Mouse (Mus musculus): ENCODE results near the gene Rrm1. TPM values are rescaled to one million over a fixed set of nuclear protein-coding genes. Genes with fewer than 3 reads are reported as not detected.
"Not testable (repeated sequence)": the region's sequence is repeated elsewhere in the genome, so short reads cannot be mapped to it uniquely, and the experiment has no call there.

The Rrm1 gene
- polyA plus RNA-seq, 1 experiment: 46.1 TPM

DNA sequence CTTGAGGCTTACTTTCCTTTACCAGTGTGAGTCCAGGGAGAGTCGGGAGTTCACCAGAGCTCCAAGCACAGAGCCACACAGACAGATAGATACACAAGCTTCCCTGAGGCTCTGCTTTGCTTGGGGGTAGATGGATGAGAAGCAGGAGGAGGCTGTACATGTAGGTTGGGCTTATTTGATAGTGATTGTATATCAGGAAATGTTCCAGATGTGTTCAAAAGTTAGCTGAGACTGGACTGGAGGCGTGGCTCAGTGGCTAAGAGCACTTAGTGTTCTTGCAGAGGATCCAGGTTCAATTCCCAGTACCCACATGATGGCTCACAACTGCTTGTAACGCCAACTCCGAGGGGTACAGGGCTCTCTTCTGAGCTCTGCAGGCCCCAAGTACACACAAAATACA lies 36.9 kb downstream of the Rrm1 start:
- TF ChIP-seq POLR2A (IDR thresholded peaks at IDR 0.05; ENCODE audit: borderline replicate concordance, extremely low read depth, insufficient read depth, insufficient read length, poor library complexity, severe bottlenecking) (no peak), CTCF (IDR thresholded peaks at IDR 0.05; ENCODE audit: borderline replicate concordance, extremely low read depth, insufficient read depth, insufficient read length) (no peak)
- no peak for DNase-seq (ENCODE audit: low read depth)

DNA sequence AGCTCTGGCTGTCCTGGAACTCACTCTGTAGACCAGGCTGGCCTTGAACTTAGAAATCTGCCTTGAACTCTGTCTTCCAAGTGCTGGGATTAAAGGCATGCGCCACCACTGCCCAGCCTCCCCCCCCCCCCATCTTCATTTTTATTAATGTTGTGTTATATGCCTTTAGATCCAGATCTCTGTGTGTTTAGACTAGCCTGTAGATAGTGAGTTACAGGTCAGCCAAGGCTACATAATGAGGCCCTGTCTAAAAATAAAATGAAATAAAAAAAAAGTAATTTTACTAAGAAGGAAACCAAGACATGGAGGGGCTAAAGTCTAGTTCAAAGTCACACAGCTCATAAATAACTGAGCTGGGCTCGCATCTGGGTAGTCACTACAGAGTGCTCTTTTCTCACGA lies 37.4 kb downstream of the Rrm1 start:
- TF ChIP-seq CTCF (IDR thresholded peaks at IDR 0.05; ENCODE audit: borderline replicate concordance, extremely low read depth, insufficient read depth, insufficient read length): no peak
- no peak for DNase-seq (ENCODE audit: low read depth)

DNA sequence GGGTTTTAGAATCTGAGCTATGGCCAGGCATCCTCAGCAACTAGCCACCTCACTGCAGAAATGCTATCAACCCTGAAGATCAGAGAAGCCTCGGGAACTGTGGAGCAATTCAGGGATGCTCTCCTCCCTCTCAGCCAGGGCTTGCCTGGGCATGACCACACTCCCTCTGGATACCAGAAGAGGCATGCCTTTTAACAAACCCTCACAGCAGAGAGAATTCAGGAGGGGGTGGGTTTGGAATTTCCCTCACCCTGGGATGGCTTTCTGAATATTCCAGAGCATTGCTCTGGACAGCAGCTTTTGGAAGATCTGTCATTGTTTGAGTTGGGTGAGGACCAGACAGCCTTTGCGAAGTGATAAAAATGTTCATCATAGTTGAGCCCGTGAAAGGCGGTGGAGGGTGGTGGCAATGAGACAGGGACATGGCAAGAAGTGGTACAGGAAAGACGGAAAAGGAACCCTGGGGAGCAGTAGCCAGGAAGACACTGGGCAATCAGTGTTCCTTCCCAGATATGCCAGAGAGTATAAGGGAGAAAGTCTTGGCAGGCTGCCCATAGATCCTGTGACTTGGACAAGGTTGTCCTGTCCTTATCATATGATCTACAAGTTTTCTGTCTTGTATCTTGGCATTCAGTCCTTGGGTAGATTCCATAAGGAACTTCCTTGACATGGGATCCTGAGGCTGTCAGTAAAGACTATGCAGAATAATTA lies 38.0 kb downstream of the Rrm1 start:
- TF ChIP-seq POLR2A (IDR thresholded peaks at IDR 0.05; ENCODE audit: borderline replicate concordance, extremely low read depth, insufficient read depth, insufficient read length, poor library complexity, severe bottlenecking) (no peak), CTCF (IDR thresholded peaks at IDR 0.05; ENCODE audit: borderline replicate concordance, extremely low read depth, insufficient read depth, insufficient read length) (no peak)
- no peak for DNase-seq (ENCODE audit: low read depth)

DNA sequence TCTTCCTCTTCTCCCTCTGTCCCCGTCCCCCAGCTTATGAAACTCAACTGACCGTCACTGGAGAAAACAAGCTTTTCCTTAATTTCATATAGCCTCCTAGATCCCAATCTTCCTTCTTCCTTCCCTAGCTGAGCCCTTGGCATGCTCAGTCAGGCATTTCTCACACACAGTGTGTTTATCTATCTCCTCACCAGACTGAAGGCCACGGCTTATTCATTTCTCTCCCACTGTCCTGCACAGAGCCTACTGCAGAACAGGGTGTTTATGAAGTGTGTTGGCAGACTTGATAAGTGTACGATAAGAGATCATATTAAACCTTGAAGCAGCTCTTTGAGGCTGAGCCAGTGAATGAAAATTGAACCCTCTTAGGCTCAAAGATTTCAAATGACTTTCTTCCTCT lies 39.3 kb downstream of the Rrm1 start:
- DNase-seq (ENCODE audit: low read depth): no peak
- TF ChIP-seq POLR2A (IDR thresholded peaks at IDR 0.05; ENCODE audit: borderline replicate concordance, extremely low read depth, insufficient read depth, insufficient read length, poor library complexity, severe bottlenecking) (no peak), CTCF (IDR thresholded peaks at IDR 0.05; ENCODE audit: borderline replicate concordance, extremely low read depth, insufficient read depth, insufficient read length) (no peak)

DNA sequence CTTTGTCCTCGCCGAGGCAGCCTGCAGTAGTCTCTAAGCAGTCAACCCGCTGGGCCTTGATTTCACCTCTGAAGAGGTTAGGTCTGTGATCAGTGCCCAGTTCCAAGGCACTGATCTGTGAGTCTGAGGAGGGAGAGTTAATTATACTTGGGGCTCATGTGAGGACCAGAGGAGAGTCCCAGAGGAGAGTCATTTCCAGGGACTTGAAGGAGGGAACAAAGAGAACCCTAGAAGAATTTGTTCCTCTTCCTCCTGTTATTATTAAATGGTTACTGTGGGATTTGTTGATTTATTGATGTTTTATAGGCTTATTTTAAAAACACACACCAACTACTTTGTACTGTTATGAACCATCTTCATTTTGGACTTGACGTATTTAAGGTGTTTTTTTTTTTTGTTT lies 40.1 kb downstream of the Rrm1 start, which contains the start of gene Olfr543:
TSS of gene Olfr543 (minus strand) at position 101 of the 400 bp plus-strand sequence.
- TF ChIP-seq POLR2A (IDR thresholded peaks at IDR 0.05; ENCODE audit: borderline replicate concordance, extremely low read depth, insufficient read depth, insufficient read length, poor library complexity, severe bottlenecking) (no peak), CTCF (IDR thresholded peaks at IDR 0.05; ENCODE audit: borderline replicate concordance, extremely low read depth, insufficient read depth, insufficient read length) (no peak)
- no peak for DNase-seq (ENCODE audit: low read depth)

DNA sequence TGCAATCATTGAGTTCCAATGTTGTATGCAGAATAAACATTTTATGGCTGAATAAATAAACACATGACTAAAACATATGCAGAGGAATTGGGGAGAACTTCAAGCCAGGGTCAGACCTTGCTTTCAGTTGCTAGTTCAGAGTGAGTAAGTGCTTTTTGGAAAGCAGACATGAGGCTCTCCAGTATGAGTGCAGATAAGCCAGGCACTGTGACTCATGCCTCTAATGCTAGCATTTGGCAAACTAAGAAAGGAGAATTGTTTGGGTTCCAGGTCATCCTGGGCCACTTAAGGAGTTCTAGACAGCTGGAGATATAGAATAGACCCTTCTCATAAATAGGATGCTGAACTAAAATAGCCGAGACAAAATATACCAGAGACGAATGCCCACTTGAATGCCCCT lies 42.2 kb downstream of the Rrm1 start:
- DNase-seq (ENCODE audit: low read depth): no peak
- TF ChIP-seq POLR2A (IDR thresholded peaks at IDR 0.05; ENCODE audit: borderline replicate concordance, extremely low read depth, insufficient read depth, insufficient read length, poor library complexity, severe bottlenecking): no peak
- TF ChIP-seq CTCF (IDR thresholded peaks at IDR 0.05; ENCODE audit: borderline replicate concordance, extremely low read depth, insufficient read depth, insufficient read length): no peak

DNA sequence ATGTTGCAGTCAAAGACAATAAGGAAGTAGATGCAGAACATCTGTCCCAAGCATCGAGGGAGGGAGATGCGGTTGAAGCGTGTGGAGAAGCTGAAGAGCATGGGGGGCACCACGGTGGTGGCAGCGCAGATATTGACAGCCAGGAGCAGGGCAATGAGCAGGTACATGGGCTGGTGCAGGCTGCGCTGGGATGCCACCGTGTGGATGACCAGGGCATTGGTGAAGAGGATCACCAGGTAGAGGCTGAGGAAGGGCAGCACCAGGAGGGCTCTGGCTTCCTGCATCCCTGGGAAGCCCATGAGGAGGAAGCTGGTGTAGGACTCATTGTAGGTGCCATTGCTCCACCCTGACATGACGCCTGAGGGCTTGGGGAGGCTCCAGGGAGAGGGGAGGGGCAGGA lies 43.3 kb downstream of the Rrm1 start:
- DNase-seq (ENCODE audit: low read depth): not testable (repeated sequence)

DNA sequence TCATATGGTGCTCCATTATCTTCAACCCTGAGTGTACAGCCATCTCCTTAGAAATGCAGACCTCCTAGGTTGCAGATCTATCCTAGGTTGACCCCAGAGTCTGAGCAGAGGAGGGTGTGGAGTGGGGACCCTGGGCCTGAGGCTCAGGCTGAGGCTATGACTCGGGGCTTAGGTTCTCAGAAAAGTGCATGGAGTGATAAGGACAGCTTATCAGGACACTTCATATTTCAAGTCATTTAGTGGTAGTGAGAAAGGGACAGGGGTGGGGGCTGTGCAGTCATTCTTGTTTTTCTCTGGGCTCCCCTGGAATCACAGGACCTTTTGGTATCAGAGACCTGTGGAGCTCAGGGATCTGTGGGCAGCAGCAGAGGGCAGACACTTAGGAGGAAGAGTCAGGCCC lies 44.6 kb downstream of the Rrm1 start:
- TF ChIP-seq CTCF (IDR thresholded peaks at IDR 0.05; ENCODE audit: borderline replicate concordance, extremely low read depth, insufficient read depth, insufficient read length): no peak
- no peak for TF ChIP-seq POLR2A (IDR thresholded peaks at IDR 0.05; ENCODE audit: borderline replicate concordance, extremely low read depth, insufficient read depth, insufficient read length, poor library complexity, severe bottlenecking)
- no peak for DNase-seq (ENCODE audit: low read depth)

DNA sequence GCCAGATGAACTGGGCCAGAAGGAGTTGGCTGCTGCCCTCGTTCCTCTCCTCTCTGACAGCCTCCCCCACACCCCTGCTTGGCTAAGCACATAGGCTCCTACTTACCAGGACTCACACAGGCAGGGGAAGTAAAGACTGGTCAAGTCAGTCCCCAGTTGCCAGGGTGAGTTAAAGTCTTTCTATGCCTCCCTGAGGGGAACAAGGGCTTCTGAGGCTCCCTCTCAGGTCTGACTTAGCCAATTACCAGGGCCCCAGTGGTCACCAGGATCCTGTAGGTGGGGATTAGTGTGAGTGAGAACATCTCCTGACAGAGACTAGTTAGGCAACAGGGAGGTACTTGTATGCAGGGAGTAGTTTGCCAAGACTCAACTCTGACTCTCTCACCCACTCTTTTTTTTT lies 46.7 kb downstream of the Rrm1 start, which contains the start of gene Olfr544:
TSS of gene Olfr544 (minus strand) at position 153 of the 400 bp plus-strand sequence.
- no peak for TF ChIP-seq POLR2A (IDR thresholded peaks at IDR 0.05; ENCODE audit: borderline replicate concordance, extremely low read depth, insufficient read depth, insufficient read length, poor library complexity, severe bottlenecking)
- no peak for TF ChIP-seq CTCF (IDR thresholded peaks at IDR 0.05; ENCODE audit: borderline replicate concordance, extremely low read depth, insufficient read depth, insufficient read length)
- DNase-seq (ENCODE audit: low read depth): no peak

DNA sequence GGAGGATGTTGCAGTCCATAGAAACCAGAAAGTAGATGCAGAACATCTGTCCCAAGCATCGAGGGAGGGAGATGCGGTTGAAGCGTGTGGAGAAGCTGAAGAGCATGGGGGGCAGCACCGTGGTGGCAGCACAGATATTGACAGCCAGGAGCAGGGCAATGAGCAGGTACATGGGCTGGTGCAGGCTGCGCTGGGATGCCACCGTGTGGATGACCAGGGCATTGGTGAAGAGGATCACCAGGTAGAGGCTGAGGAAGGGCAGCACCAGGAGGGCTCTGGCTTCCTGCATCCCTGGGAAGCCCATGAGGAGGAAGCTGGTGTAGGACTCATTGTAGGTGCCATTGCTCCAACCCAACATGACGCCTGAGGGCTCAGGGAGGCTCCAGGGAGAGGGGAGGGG lies 52.9 kb downstream of the Rrm1 start:
- not testable (repeated sequence) for DNase-seq (ENCODE audit: low read depth)

DNA sequence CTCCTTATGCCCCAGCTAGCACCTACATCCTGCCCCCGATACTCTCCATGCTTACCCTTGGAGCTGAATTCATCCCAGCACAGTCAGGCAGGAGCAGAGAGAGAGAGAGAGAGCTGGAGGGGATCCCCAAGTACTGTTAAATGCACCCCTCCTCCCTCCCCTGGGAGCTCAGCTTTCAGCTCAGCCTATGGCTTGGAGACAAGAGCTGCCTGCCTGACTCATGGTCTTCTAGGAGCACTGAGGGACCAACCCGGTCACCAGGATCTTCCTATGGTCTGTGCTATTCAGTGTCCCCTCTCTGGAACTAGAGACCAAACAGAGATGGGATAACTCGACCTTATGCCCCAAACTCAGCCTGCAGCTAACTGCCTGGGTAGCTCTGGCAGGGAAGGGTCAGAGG lies 58.0 kb downstream of the Rrm1 start, which contains the start of gene Olfr545:
TSS of gene Olfr545 (minus strand) at position 101 of the 400 bp plus-strand sequence.
- DNase-seq (ENCODE audit: low read depth): no peak
- TF ChIP-seq CTCF (IDR thresholded peaks at IDR 0.05; ENCODE audit: borderline replicate concordance, extremely low read depth, insufficient read depth, insufficient read length): no peak
- TF ChIP-seq POLR2A (IDR thresholded peaks at IDR 0.05; ENCODE audit: borderline replicate concordance, extremely low read depth, insufficient read depth, insufficient read length, poor library complexity, severe bottlenecking): no peak

DNA sequence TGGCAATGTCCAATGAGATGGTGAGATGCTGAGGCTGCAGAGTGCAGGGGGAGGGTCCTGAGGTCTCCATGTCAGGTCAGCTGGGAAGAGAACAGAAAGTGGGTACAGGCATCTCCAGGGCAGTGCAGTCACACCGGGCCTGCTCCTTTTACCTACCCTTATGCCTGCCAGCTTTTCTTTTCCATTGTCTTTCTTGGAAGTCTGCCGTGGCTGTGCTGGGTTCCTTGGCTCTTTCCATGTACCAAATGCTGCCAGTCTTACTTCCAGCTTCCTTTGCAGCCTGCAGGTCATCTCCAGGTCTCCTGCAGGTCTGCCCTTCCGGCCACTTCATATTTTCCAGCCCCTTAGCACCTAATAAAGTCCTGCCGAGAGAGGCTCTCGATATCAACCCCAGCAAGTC lies 60.5 kb downstream of the Rrm1 start:
- TF ChIP-seq CTCF (IDR thresholded peaks at IDR 0.05; ENCODE audit: borderline replicate concordance, extremely low read depth, insufficient read depth, insufficient read length): no peak
- no peak for TF ChIP-seq POLR2A (IDR thresholded peaks at IDR 0.05; ENCODE audit: borderline replicate concordance, extremely low read depth, insufficient read depth, insufficient read length, poor library complexity, severe bottlenecking)

DNA sequence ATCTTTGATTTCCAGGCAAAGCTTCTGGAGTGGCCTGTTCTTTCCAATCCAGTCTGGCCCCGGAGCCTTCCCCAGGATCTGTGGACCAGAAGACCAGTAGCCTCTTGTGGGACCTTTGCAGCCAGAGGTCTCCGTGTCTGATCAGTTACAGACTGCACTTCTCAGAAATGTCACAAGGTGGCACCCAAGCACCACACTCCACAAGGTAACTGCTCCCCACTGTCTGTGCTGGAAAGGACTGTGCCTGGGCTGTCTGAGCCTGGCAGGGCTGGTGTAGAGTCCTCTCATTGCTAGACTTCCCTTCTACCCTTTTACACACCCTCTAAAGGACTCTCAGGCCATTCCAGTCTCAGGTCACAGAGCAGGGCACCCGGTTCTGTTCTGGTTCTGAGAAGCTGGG lies 65.4 kb downstream of the Rrm1 start:
- TF ChIP-seq POLR2A (IDR thresholded peaks at IDR 0.05; ENCODE audit: borderline replicate concordance, extremely low read depth, insufficient read depth, insufficient read length, poor library complexity, severe bottlenecking) (no peak), CTCF (IDR thresholded peaks at IDR 0.05; ENCODE audit: borderline replicate concordance, extremely low read depth, insufficient read depth, insufficient read length) (peak; percentile 92)
- DNase-seq (ENCODE audit: low read depth): peak; percentile 79

More for the DNA sequence above, 60.5 kb downstream of the Rrm1 start:
- no peak for DNase-seq (ENCODE audit: low read depth)
